Mouse (Mus musculus) fat pad, adult 2 months (tissue): ENCODE results near the gene Myo10.

Experiments used
- DNase-seq: peaks from one replicate; pipeline ENCODE4 v3.0.0-alpha.2; 2011; ENCODE audit warnings: low read depth, low spot score; ENCODE audit errors: extremely low read depth

The Myo10 gene

DNA sequence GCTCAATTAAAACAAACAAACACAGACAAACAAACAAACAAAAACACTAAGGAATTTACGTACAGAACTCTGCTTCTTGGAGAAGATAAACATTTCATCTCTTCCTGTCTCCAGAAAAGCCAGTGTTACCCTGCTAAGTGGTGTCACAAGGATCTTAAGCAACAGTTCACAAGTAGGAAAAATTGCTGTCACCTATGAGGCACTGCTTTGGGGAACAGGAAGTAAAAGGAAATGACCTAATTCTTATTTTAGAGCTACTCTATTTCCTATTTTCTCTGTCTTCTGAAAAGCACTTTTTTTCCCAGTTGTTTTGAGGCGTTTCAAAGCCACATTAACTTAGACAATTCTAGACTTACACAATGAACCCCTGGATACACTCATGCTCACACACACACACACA is 208.1 kb downstream of the Myo10 start:
- DNase-seq: no peak

- no peak for DNase-seq
These were observed 212.0 kb downstream of the Myo10 start for GRCm38 (mm10) chr15:25834282-25834681.

- DNase-seq: no peak
These were observed 212.8 kb downstream of the Myo10 start for GRCm38 (mm10) chr15:25834920-25835674.

GRCm38 (mm10) chr15:25842462-25843085 is 220.2 kb downstream of the Myo10 start:
- DNase-seq: no peak

- DNase-seq: no peak
These were observed 221.0 kb downstream of the Myo10 start, which contains the start of gene Retreg1 for GRCm38 (mm10) chr15:25843086-25843991. TSS of gene Retreg1 (plus strand) at chr15:25843180.

DNA sequence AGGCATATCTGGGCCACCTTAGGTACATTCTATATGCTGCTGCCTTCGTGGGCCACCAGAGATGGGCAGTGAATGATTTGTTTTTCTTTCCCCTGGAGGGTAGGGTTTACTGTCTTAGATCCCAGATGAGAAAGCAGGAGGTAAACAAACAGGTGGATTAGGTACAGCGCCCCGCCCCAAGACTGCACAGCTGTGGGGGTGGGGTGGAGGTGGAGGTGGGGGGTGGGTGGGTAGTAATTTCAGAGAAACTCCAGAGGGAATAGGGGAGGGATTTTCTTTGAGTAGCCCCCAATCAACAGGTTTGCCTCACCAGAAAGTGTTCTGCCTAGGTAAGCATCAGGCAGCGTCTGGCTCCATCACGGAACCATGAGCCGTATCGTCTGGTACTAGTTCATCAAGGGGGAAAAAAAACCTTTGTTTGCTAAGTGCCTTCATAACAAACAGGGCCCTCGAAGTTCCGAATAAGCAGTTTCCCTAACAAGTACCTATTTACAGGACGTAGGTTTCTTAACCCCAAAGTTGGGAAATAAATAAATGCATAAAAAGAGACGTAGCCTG is 221.8 kb downstream of the Myo10 start:
- no peak for DNase-seq

GRCm38 (mm10) chr15:25844771-25845170 is 222.4 kb downstream of the Myo10 start:
- DNase-seq: no peak

DNA sequence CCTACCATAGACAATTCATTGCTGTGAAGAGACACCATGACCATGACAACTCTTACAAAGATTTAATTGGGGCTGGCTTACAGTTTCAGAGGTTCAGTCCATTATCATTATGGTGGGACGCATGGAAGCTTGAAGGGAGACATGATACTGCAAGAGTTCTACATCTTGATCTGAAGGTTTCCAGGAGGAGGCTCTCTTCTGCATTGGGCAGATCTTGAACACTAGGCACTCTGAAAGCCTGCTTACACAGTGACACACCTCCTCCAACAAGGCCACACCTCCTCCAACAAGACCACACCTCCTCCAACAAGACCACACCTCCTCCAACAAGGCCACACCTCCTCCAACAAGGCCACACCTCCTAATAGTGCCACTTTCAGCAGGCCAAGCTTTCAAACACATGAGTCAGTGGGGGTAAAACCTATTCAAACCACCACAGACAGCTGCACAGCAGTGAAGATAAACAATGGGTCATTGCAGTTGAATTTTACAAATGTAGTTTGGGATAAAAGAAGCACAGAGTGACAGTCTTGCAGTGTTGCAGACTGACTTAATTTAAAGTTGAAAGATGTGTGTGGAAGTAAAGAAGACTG is 225.3 kb downstream of the Myo10 start:
- DNase-seq: no peak

- no peak for DNase-seq
These were observed 228.2 kb downstream of the Myo10 start for GRCm38 (mm10) chr15:25850552-25850951.

DNA sequence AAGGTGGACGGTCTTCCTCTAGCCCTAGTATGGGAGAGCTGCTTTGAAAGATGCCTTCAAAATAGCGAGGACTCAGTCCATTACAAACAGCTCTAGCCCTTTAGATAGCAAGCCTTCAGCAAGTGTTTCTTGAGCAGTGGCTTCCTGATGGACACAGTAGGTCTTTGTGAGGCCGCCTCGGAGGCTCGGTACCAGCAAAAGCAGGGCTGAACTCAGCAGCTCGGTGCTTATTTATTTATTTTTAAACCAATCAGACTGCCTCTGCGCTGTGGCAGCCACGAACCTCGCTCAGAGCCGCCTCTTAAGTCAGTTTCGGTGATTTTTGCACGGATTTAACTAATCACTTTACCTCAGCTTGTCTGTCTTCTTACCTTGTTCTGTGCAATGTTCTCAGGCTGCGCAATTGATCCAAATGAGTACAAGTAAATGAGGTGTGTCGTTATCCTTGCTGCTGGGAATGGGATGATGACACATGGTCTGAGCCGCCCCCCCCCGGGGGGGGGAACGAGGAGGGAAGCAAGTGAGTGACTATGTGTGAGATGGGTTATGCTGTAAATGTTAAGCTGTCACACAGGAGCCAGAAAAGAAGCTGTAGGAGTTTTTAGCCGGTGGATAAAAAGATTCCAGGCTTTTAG is 232.1 kb downstream of the Myo10 start:
- no peak for DNase-seq

DNA sequence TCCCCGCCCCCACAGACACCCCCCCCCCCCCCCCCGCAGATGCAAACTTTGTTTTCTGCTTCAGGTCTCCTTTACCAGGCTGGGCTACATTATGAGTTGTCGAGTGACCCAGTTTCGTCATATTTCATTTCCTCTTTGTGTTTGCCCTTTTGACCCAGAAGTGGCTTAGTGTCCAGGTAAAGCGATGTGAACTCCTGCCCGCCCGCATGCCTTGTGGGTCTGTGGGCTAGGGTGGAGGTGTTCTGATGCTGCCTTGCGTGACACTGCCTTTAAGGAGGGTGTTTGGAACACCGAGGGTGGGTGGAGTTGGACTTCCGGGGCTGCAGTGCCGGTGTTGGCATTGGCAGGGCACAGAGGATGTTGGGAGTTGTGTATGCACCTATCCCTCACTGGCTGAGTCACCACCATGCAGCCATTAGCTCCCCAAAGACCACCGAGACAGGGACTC is 236.3 kb downstream of the Myo10 start:
- DNase-seq: no peak

DNA sequence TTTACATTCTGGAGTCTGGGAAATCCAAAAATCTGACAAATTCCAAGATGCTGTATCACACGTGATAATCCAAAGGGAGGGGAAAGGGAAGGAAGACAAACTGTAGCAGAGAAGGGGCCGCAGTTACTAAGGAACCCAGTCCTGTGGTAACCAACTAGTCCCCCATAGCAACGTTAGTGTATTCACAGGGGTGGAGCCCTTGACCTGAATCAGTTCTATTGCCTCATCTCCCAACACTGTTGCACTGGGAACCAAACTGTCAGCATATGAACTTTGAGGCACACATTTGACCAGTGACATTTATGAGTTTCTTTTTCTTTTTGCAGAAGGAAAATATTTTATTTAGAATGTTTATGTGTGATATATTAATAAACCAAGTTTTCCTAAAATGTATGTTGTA is 237.1 kb downstream of the Myo10 start:
- DNase-seq: no peak

DNA sequence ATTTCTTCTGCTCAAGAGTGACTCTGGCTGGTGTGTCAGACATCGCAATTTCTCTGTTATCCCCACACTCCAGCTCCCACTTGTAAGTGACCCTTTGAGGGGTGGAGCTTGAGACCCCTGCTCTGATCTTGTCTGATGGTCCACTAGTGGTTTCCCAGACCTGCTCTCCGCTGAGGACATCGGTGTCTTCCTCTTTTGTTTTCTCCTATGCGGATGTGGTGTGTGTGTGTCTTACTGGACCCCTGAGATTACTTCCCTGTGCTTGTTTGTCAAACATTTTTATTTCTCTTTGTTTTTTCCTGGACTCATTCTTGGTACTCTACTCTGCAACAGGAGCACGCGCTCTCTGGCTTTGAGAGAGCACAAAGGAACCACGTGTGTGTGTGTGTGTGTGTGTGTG is 239.6 kb downstream of the Myo10 start:
- no peak for DNase-seq
